Comparison of ENCODE assay signal across 8 mouse cellular contexts in genomic region chr7:16405516-16406351, GRCm38 (mm10). TPM values are rescaled to one million over a fixed set of nuclear protein-coding genes. Genes with fewer than 3 reads are reported as not detected.
DNase-seq lines count a peak whose midpoint lies in the region; ATAC-seq lines count a peak whose summit lies in the region.

No protein-coding gene starts in this region.

- peak overlapping the region; percentile 11; the same call in 1 of the 2 replicates for H3K4me3 ChIP-seq in embryonic facial prominence, embryonic 13.5 days
- H3K4me3 ChIP-seq in liver, embryonic 11.5 days (ENCODE audit: low read depth, low read length), result peak overlapping the region; percentile 40

- H3K36me3 ChIP-seq in embryonic facial prominence, embryonic 13.5 days, result peaks cover 9% of the 10 kb centered on the region
- 0 out of 2 replicates have a peak, but pooled peaks cover 3% of the 10 kb centered on the region for H3K36me3 ChIP-seq in liver, embryonic 11.5 days (ENCODE audit: control insufficient read depth, insufficient read depth, low read length)

- H3K4me1 ChIP-seq in embryonic facial prominence, embryonic 13.5 days, result peaks cover 31% of the 10 kb centered on the region
- H3K4me1 ChIP-seq in liver, embryonic 11.5 days (replicated peaks; ENCODE audit: control insufficient read depth, insufficient read depth, low read length), result peaks cover 45% of the 10 kb centered on the region

- H3K27ac ChIP-seq in embryonic facial prominence, embryonic 13.5 days, result peak overlapping the region; percentile 88
- H3K27ac ChIP-seq in liver, embryonic 11.5 days (ENCODE audit: low read depth, low read length), result peak overlapping the region; percentile 99

- no peaks in the 10 kb centered on the region for H3K9me3 ChIP-seq in embryonic facial prominence, embryonic 13.5 days
- H3K9me3 ChIP-seq in liver, embryonic 11.5 days (ENCODE audit: control insufficient read depth, low read length), result no peaks in the 10 kb centered on the region

- H3K4me2 ChIP-seq in embryonic facial prominence, embryonic 13.5 days, result peak overlapping the region; percentile 43
- peak overlapping the region; percentile 84 for H3K4me2 ChIP-seq in liver, embryonic 11.5 days

- peak; percentile 40 to 64 for DNase-seq in right cerebral cortex, postnatal 10 days (ENCODE audit: low spot score in 2 of 2)
- DNase-seq in right cerebral cortex, postnatal 4 days, result no peak
- peak; percentile 87 for DNase-seq in heart, adult 8-10 months (ENCODE audit: low spot score)
- peak; percentile 61 for DNase-seq in kidney, adult 18-20 months
- DNase-seq in liver, embryonic 11.5 days (ENCODE audit: low spot score), result peak; percentile 62
- peak; percentile 54 to 64 for DNase-seq in monocyte, adult 2 months (ENCODE audit: low read depth in 1 of 2, low spot score in 2 of 2)
- DNase-seq in testis, postnatal 14 days (ENCODE audit: low spot score), result peak; percentile 25

- 64% methylated on average over 11 of the region's 11 CpGs for WGBS in embryonic facial prominence, embryonic 13.5 days
- WGBS in liver, embryonic 11.5 days, result 30% methylated on average over 11 of the region's 11 CpGs

- no peaks in the 10 kb centered on the region for H3K27me3 ChIP-seq in embryonic facial prominence, embryonic 13.5 days
- no peaks in the 10 kb centered on the region for H3K27me3 ChIP-seq in liver, embryonic 11.5 days (replicated peaks; ENCODE audit: control insufficient read depth, insufficient read depth, low read length)

- peak overlapping the region; percentile 59 for H3K9ac ChIP-seq in embryonic facial prominence, embryonic 13.5 days
- H3K9ac ChIP-seq in liver, embryonic 11.5 days (ENCODE audit: low read depth, low read length), result peak overlapping the region; percentile 75

- ATAC-seq in embryonic facial prominence, embryonic 13.5 days (ENCODE audit: insufficient number of reproducible peaks, insufficient read depth, low FRiP score, low TSS enrichment, low read depth), result no peak
- peak; percentile 69 for ATAC-seq in liver, embryonic 11.5 days (replicated peaks; ENCODE audit: low FRiP score)

RNA-seq across cellular contexts. Expression of gene Zc3h4, which starts 5.0 kb away (rescaled TPM):
- polyA plus RNA-seq in embryonic facial prominence, embryonic 13.5 days (2015; fragmentation: Nextera tagmentation; extraction: Ambion mirVana), result 17.6 and 20.2 TPM in 2 replicates
- total RNA-seq in heart, adult 8-10 months (2022), result 10 to 100 TPM; 22.6 to 32.9 (median 28.8) TPM
- 14.1 and 18.6 TPM in 2 replicates for polyA plus RNA-seq in liver, embryonic 11.5 days (2014; fragmentation: Nextera tagmentation; extraction: Ambion mirVana)

RNA-seq across cellular contexts. Expression of gene Sae1, which starts 18.1 kb away (rescaled TPM):
- 373 and 383 TPM in 2 replicates for polyA plus RNA-seq in embryonic facial prominence, embryonic 13.5 days (2015; fragmentation: Nextera tagmentation; extraction: Ambion mirVana)
- 10 to 100 TPM; 31.6 to 38.8 (median 36.1) TPM for total RNA-seq in heart, adult 8-10 months (2022)
- 267 and 287 TPM in 2 replicates for polyA plus RNA-seq in liver, embryonic 11.5 days (2014; fragmentation: Nextera tagmentation; extraction: Ambion mirVana)

RNA-seq across cellular contexts. Expression of gene Tmem160, which starts 46.8 kb away (rescaled TPM):
- 46.6 and 52.1 TPM in 2 replicates for polyA plus RNA-seq in embryonic facial prominence, embryonic 13.5 days (2015; fragmentation: Nextera tagmentation; extraction: Ambion mirVana)
- 10 to 100 TPM; 79.6 to 97.6 (median 89.8) TPM for total RNA-seq in heart, adult 8-10 months (2022)
- 54.4 and 54.5 TPM in 2 replicates for polyA plus RNA-seq in liver, embryonic 11.5 days (2014; fragmentation: Nextera tagmentation; extraction: Ambion mirVana)
